Mouse (Mus musculus) right cerebral cortex, adult 18-20 months (tissue): ENCODE data around the gene Lif.
A peak's percentile ranks its signal among the peaks of the same experiment; 100 is the strongest.

Experiments used
- DNase-seq: peaks from one replicate; pipeline ENCODE4 v3.0.0; 2022; ENCODE audit warnings: mixed read lengths

Gene Lif

DNA sequence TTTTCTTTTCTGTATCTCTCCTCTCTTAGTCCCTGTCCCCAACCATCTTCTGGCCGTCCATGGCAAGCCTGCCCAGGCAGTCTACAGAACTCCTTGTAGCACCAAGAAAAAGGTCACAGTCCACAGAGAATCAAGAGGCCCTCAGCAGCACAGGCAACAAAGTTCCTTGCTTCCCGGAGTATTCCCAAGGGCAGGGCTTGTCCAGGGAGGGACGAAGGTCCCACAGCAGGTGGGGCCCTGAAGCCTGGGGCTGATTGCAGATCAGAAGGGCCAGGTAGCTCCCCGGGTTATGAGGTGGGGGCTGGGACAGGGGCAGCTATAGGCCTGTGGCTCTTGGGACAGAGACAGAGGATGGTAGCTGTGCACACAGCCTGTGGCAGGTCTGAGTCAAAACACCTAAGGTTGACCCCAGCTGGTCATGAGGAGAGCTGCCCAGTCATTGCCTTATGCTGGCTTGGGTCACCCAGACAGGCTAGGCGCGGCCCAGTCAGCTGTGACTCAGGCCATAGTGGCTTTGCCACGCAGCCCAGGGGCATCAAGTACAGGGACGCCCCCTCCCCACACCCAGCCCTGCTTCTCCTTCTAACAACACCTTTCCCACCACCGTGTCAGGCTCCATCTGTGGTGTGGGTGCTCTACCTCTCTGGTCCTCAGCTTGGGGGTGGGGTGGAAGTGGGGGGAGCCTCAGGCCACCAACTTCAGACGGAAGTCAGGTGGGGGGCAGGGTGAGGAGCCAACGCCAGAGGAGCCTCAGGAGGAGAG is at the start of gene Lif:
Lif (plus strand) TSS at position 712 of the 762 bp plus-strand sequence.
- no peak for DNase-seq

DNA sequence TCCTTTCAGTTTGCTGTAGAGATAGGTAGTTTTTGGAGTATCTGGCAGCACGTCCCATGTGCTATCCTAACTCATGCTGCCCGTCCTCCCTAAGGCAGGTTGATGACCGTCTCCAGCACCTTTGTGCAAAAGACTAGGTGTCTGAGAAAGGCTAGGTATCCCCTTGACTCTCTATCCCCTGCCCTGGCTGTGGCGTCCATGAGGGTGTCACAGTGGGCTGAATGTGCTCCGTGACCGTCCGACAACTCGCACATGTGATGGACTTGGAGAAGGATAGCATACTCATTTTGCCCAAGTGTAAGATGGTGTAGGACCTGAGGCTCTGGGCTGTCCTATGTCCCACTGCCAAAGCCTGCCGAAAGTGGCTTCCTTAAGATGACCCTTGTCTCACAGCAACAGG is 49.7 kb upstream of the Lif start:
- no peak for DNase-seq

DNA sequence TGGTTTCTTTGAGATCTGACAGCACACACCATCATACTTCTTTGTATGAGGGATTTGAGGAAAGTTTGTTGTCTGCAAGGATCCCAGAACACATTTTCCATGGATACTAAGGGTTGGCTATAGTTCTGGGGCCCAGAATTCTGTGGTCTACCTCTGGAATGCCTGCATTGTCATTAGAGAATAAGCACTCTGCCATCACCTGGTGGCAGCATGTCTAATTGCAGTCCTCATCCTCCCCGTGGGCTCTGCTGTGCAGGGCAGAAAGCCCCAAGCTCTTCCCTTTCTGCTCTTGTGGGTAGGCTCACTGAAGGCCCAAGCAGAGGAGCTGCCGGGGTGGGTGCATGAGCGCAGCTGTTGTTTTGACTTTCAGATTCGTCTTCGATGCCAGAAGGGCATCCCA is 47.8 kb upstream of the Lif start:
- no peak for DNase-seq

DNA sequence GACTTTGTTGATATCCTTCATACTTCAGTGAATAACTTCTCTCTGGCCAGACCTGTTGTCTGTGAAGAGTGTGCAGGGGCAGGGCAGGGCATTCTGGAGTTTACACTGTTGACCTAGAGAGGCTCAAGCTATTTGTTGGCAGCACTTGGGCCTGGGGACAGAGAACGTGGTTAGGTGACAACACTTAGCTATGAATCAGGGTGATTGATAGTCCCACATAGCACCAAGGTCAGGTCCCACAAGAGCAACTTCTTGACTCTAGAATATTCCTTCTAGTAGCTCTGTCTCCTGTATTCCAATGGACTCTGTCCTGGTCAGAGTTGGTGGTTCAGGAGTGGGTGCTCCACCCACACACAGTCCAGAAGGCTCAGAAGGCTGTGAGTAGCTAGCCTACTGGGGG is 46.6 kb upstream of the Lif start:
- no peak for DNase-seq

DNA sequence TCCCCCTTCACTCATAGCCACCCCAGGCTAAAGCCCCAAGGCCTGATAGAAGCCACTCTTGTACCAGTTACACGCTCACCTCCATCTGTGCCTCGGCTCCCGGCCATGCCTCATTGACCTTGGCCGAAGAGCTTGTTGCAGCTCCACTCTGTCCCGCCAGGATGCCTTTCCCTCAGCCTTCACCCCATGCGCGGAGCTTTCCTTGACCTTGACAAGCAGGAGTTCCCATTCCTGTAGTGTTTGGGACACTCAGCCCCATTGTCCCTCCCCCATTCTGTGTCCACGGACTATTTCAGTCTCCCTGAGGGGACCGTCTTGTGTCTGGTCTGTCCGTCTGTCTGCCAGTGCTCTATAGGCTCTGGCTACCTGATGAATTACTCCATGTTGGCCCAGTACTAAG is 44.2 kb upstream of the Lif start:
- DNase-seq: no peak

DNA sequence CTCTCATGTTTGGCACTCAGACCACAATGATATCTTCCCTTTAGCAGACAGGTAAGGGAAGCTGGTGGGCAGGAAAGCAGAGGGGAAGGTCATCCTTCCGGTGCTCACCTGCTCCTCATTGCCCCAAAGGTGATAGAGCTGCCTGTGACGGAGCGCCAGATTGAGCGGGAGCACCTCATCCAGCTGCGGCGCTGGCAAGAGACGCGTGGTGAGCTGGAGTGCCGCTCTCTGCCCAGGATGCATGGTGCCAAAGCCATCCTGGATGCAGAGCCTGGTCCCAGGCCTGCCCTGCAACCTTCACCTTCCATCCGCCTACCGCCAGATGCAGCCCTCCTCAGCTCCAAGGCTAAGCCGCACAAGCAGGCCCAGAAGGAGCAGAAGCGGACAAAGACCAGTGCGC is 42.8 kb upstream of the Lif start:
- DNase-seq: no peak

DNA sequence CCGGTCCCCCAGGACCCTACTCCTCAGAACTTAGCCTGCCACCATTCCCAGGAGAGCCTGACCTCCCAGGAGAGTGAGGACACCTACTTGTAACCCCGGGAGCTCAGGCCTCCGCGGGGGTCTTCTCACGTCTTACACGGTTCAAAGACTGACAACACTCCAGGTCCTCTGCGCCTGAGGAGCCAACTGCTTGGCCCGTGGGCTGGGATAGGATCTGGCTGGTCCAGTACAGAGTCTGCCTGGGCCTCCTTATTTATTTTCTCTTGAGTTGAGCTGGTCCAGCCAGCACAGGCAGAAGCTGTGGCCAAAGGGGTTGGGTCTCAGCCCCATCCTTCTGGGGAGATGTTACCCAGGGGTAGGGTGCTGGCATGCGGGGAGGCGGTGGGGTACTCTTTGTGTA is 42.3 kb upstream of the Lif start:
- no peak for DNase-seq

DNA sequence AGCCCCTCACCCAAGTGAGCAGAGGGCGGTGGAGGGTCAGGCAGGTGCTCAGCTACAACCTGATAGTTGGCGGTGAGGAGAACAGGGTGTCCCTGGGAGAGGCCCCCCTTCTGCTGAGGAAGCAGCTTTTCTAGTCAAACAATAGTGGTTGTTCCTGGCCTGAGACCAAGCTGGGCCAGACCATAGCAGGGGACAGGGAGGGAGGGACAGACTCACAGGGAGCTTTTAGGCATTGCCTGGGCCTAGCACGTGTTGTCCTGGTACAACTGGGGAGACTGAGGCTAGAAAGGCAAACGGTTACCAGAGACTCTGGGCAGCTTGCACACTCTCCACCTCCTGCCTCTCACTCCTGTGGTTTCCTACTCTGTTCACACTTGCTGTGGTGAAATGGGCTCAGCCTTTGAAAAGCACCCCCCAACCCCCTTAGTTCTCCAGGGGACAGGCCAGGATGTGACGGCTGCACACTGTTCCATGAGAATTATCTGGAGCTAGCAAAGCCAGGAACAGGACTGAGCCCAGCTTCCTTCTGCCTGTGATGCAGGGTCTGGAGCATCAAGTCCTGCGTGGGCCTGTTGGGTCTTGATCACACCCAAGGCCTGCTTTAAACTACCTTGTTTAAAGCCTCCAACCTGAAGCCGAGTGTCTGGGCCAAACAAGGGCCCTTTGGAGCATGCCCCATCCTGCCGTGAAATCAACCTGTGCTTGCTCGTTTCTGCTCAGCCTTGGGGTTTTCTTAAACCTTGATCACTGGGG is 40.9 kb upstream of the Lif start:
- peak; percentile 39 for DNase-seq

DNA sequence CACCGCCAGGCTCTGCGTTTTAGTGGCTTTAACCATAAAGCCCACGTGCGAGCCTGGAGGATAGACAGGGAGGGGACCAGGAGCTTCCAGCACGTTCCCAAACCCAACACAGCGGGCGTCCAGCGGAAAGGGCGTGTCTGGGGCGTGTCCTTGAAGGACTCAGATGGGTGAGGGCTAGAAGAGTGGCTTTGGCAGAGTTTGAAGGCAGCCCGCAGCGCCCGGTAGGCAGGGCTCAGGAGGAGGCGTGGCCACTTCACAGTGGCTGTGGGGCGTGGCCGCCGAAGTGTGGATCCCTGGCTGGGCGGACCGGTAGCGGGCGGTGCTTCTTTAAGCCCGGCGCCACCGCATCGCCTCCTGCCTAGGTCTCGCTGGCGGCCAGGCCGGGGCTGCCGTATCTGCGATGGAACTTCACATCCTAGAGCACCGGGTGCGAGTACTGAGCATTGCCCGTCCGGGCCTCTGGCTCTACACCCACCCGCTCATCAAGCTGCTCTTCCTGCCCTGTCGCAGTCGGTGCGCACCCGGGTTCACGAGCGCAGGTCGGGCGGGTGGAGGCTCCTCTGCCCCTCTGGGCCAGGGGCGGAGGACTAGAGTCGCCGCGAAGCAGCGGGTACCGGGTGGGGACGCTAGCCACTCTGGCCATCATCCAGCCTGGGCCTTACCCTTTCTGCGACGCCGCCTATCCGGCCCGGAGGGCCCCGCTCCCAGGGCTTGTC is 39.3 kb upstream of the Lif start, which contains the start of gene Castor1:
Castor1 (plus strand) TSS at position 312 of the 716 bp plus-strand sequence.
- peak; percentile 63 for DNase-seq

DNA sequence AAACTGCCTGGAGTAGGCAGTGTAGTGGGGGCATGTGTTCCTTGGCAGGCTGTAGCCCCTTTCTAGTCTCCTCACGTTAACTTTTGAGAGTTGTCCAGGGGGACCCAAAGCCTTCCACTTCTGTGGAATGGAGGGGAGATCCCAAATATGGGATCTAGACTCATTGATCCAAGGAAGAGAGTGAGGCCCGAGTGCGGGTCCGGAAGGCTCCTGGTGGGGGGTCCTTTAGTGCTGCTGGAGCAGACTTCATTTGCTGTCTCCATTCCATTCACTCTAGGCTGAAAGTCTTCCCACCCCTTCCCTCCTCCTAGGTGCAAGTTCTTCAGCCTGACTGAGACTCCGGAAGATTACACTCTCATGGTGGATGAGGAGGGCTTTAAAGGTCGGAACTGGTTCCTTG is 38.7 kb upstream of the Lif start:
- DNase-seq: no peak

DNA sequence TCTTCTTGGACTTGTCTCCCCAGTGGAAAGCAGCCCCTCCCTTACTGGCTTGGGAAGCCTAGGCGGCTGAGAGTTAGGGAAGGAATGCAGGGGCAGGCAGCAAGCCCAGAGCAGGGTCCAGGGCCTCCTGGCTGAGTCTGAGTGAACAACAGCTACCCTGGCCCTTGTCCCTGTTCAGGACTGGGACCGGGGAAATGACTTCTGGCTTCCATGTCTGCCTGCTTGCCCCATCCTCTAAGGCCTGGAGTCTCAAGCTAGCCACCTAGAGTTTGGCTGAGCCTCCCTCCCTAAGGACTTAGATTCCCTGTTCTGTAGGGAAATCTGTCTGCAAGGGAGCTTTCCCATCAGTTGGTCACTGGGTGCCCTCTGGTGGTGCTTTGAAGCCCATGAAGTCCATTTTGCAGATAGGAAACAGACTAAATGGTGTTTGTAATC is 38.0 kb upstream of the Lif start:
- peak; percentile 78 for DNase-seq

DNA sequence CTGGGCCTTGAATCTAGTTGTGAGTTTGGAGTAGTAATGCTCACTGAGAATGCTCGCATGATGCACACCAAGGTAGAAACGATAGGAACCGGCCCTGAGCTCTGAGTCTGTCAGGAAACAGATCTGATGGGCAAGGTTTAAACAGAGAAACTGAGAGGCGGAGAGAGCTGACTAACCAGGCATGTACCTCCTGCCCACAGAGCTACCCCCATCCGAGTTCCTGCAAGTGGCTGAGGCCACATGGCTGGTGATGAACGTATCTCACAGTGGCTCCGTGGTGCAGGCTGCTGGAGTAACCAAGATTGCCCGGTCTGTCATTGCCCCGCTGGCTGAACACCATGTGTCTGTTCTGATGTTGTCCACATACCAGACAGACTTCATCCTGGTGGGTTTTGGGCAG is 37.4 kb upstream of the Lif start:
- DNase-seq: no peak

DNA sequence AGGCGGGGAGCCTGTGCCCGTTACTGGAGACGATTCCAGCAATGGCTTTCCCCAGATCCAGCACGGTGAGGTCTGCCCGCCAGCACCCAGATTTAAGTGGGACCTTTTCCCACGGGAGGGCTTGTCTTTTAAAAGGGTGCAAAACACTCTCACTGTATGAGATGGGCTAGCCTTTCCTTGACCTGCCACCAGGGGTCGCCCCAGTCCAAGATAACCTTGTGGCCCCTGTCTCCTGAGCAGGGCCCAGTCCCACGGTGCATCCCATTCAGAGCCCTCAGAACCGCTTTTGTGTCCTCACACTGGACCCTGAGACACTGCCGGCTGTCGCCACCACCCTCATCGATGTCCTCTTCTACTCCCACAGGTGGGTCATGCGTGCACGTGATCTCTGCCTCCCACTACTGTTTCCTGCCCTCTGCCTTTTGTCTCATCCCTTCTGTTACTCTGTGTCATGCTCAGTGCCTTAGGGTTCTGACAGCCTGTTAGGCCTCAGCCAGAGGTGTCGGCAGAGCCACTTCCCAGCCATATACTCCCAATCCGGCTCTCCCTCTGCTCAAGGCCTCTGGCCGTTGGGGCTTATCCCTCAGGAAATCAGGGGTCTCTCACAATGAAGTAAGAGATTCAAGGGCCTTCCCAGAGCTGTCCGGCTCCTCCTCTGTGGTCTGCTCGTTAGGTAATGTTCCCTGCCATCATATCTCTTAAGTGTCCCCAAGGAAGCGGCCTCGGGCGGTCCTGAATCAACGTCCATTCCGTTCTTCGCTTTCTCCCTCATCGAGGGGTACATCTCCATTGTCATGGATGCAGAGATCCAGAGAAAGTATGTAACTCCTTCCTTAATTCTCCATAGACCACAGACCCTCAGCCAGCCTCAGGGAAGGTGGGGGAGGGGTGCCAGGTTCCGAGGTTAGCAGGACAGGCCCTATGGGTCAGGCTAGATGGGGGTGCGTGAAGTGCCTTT is 36.6 kb upstream of the Lif start:
- peak; percentile 55 for DNase-seq

DNA sequence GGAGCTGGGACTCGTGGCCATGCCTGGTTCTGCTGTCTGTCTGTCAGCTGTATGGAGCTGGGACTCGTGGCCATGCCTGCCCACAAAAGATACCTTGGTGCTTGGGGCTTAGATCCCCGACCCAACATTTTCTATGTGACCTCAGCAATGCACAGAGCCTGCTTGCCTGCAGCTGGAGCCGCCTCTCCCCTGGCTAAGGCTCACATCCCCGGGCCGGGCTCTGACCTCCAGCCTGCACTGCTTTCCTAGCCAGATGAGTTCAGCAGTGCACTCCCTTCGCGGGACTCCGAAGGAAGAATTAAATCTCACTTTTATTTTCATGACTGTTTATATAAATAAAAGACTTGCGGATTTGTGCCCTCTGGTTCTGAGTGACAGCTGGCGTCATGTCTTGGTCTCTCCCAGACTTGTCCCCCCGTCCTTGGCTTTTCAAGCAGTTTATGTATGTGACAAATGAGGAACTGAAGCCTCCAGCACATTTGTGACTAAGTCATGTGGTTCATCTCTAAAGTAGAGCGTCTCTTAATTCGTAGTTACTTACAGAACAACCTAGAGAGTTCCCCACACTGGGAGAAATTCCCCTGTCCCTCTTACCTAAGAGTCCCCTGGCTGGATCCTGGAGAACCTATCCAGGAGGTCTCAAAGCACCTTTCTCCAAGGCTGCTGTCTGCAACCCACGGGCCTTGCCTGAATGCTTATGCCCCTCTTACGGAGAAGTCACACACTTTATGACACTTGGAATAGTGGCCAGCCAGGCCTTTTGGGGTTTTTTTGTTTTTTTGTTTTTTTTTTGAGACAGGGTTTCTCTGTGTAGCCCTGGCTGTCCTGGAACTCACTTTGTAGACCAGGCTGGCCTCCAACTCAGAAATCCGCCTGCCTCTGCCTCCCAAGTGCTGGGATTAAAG is 35.1 kb upstream of the Lif start:
- DNase-seq: no peak

DNA sequence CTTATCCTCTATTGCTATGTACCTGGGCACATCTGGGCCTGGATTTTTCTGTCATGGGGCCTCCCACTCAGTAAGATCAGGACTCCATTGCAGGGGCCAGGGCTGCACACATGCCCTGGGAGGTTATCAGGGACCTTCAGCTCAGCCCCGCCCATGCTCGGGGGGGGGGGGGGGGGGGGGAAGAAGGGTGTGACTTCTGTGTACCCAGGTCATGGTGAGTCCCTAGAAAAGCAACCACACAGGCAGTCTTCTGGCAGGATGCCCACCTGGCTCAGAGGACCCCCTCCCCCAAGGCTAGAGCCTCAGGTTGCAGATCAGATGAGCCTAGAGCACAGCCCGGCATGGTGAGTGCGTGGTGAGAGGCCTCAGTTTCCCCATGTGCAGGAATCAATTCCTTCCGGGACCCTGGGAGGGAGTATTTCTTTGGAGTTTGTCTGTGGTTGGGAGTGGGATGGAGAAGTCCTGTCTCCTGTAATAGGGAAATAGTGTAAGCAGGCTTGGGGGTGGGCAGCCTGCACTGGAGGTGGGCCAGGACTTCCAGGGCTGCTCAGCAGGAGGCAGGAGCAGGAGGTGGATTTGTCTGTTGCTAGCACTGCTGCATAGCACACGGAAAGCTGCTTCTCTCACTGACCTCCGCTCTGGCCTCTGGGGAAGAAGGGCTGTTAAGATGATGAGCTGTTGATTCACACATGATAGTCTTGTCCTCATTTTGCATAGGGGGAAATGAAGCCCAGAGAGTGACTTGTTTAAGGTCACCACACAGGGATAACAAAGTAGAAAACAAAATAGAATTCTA is 33.8 kb upstream of the Lif start:
- no peak for DNase-seq

DNA sequence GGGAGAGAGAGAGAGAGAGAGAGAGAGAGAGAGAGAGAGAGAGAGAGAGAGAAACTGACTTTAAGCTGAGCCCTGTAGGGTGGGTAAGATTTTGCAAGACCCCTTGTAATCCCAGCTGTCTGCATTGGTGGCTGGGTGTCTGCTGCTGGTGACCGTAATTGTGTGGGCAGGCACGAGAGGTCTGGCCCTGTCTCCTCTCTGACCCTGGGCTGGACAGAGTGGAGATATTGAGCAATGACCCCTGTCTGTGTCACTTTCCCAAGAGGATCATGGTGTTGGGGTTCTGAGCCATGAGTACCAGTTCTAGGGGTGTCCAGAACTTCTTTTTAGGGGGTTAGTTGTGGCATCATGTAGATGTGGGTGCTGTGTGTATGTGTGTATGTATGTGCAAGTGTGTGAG is 33.1 kb upstream of the Lif start:
- no peak for DNase-seq

DNA sequence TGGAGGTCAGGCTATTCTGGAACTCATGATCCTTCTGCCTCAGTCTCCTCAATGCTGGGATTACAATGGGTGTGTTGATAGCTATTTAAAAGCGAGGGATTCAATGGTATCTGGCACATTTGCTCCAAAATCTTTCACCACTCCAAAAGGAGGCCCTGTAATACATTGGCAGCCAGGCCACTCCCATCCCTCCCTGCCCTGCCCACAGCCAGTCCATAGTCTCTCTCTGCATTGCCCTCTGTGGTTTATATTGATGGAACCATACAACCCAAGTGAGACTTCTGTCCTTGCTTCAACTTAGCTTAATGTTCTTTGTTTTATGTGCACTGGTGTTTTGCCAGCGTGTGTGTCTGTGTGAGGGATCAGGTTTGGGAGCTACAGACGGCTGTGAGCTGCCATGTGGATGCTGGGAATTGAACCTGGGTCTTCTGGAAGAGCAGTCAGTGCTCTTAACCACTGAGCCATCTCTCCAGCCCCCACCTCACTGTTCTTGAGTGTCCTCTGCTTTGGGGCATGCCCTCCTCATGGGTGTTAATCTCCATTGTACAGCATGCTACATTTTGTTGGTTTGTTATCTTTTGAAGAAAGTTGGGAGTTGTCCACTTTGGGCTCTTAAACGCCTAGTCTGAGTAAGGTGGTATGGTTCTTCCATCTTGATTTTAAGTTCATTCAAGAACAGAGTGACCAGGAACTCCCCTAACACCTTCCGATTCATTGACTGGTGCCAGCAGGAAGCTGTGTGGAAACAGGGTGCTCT is 30.6 kb upstream of the Lif start:
- DNase-seq: no peak

DNA sequence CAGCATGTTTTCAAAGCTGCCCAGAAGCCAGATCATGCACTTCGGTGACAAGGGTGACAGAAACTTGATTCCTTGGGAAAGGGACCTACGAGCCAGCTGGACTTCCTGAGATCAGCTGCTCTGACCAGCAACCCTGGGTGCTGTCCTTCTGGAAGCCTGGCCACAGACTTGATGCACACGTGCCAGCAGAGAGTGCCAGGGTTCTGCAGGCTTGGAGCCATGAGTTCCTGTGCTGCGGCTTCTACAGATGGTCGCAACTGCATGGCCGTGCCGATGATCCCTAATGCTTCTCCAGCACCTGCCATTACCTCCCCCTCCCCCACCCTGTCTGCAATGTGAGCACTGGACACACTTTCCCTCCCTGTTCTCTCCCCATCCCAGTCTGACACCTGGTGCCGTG is 28.9 kb upstream of the Lif start:
- DNase-seq: no peak

DNA sequence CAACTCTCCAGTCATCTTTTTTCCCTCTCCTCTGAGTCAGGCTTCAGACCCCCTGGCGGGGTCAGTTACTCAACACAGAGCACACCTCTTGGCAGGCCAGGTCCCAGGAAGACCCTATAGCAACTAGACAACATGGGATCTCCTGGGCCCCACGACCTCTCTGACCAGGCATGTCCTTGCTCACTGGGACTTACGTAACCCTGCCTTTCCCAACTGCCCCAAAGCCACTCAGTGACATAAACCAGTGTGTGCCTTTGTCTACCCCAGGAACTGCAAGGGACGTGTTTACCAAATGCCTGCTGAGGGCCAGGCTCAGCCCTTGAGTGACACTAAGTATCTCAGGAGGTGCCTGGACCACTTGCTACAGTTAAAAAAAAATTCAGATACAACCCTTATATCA is 27.5 kb upstream of the Lif start:
- no peak for DNase-seq

DNA sequence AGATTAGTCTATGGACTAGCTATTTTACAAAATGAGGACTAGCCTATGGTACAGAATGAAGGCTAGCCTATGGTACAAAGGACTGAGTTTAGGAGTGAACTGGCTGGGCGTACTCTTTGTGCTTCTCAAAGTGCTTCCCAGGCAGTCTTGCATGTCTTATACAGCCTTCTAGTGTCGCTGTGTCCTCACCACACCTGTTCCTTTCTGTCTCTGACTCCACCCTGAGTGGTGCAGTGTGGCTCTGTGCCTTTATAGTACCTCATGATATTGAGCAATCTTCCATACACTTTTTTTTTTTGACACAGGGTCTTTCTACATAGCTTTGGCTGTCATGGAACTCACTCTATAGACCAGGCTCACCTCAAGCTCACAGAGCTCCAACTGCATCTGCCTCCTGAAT is 25.9 kb upstream of the Lif start:
- no peak for DNase-seq
